In the genomic region with DNA sequence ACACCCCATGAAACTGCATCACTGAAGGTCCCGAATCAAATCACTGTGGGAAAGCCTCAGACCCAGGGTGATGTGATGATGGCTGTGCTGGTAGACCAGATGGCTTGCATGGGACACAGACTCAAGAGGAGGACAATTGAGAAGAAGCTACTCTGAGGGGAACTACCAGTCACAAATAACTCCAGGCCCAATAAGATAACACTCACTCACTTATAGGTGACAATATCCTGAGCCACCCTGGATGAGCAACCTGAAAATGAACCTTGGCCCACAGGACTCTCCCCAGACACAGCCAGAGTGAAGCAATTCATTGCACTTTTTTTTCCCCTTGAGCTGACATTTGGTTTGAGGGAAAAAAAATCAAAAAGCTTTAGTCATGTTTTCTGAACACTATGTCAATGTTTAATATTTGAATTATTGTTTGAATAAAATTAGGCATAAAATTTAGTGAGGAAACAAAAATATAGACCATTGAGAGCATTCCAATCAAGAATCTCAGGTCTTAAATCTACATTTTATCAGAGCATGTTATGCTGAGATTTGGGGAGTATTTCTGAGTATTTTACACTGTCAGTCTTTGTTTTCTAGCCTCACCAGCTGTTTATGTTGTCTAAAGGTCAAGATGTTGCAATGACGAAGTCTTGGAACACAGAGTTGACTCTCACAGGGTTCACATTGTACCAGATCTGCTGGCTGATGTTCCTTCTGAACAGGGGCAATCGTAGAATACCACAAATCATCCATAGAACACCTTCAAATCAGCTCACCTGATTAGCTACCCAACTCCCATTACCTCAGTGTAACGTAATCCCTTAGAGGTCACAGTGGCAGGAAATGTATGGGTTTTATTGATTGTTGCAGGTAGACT, we compare ENCODE assay signal across 17 mouse cellular contexts.
DNase-seq lines count a peak whose midpoint lies in the region; ATAC-seq and TF ChIP-seq lines count a peak whose summit lies in the region.
"Had no signal": no experiment of that assay in that cellular context is flagged by ENCODE, and none has a peak within 500 bp of the region (broad histone marks: within the 10 kb centered on the region; RNA-seq: fewer than 3 reads in every experiment).

No protein-coding gene starts in this region.

- peak; percentile 84 for TF ChIP-seq EP300 in lung, postnatal 0 days (IDR thresholded peaks at IDR 0.05)

- peaks cover 7% of the 10 kb centered on the region for H3K4me1 ChIP-seq in kidney, embryonic 15.5 days
- H3K4me1 ChIP-seq in lung, postnatal 0 days (ENCODE audit: insufficient read depth, low read depth, low read length), result no peaks in the 10 kb centered on the region
- H3K4me1 ChIP-seq in small intestine, adult 2 months (ENCODE audit: control insufficient read depth, insufficient read depth, insufficient read length, low read length), result peaks cover 2% of the 10 kb centered on the region; the same call in 1 of the 2 replicates
- H3K4me1 ChIP-seq: forebrain, embryonic 15.5 days; midbrain, embryonic 10.5 days; neural tube, embryonic 13.5 days had no signal

- ATAC-seq in kidney, embryonic 15.5 days (replicated peaks; ENCODE audit: low FRiP score), result no peak
- peak; percentile 47 for ATAC-seq in lung, postnatal 0 days
- ATAC-seq: forebrain, embryonic 15.5 days had no signal

- peak; percentile 56 for DNase-seq in adrenal gland, adult 2 months
- no peak for DNase-seq in adrenal gland, postnatal 25 days
- DNase-seq in kidney, postnatal 25 days, result no peak
- DNase-seq in lung, postnatal 0 days (ENCODE audit: low spot score), result peak; percentile 78
- no peak for DNase-seq in lung, postnatal 4 days
- DNase-seq in cerebellum, postnatal 36 days, result no peak
- DNase-seq: cerebellum, postnatal 14 days; layer of hippocampus, adult 9-11 months; thymus, postnatal 25 days had no signal

- peak overlapping the region; percentile 52; the same call in 1 of the 2 replicates for H3K27ac ChIP-seq in kidney, embryonic 15.5 days
- peak overlapping the region; percentile 66 for H3K27ac ChIP-seq in lung, postnatal 0 days (ENCODE audit: low read length)
- peak overlapping the region; percentile 29; the same call in 1 of the 2 replicates for H3K27ac ChIP-seq in small intestine, adult 2 months (ENCODE audit: insufficient read depth, low read depth, low read length)
- H3K27ac ChIP-seq: forebrain, embryonic 15.5 days; limb, embryonic 13.5 days; midbrain, embryonic 10.5 days; neural tube, embryonic 13.5 days had no signal

- no peak for TF ChIP-seq POLR2A in small intestine, adult 2 months (IDR thresholded peaks at IDR 0.05; ENCODE audit: low read depth, low read length)

- no peak for TF ChIP-seq CTCF in lung, postnatal 0 days (IDR thresholded peaks at IDR 0.05)
- no peak for TF ChIP-seq CTCF in small intestine, adult 2 months (IDR thresholded peaks at IDR 0.05; ENCODE audit: extremely low read depth, insufficient read length, insufficient replicate concordance, low read depth, low read length)

- no peaks in the 10 kb centered on the region for H3K36me3 ChIP-seq in kidney, embryonic 15.5 days
- no peaks in the 10 kb centered on the region for H3K36me3 ChIP-seq in lung, postnatal 0 days (ENCODE audit: insufficient read depth, low read length)
- no peaks in the 10 kb centered on the region for H3K36me3 ChIP-seq in small intestine, adult 2 months (ENCODE audit: control insufficient read depth, insufficient read depth, low read length)
- H3K36me3 ChIP-seq: forebrain, embryonic 15.5 days; limb, embryonic 13.5 days; midbrain, embryonic 10.5 days; neural tube, embryonic 13.5 days had no signal

- H3K9me3 ChIP-seq in kidney, embryonic 15.5 days (replicated peaks), result no peaks in the 10 kb centered on the region
- no peaks in the 10 kb centered on the region for H3K9me3 ChIP-seq in lung, postnatal 0 days (ENCODE audit: low read length)
- H3K9me3 ChIP-seq: forebrain, embryonic 15.5 days; midbrain, embryonic 10.5 days; neural tube, embryonic 13.5 days had no signal

- no peaks in the 10 kb centered on the region for H3K27me3 ChIP-seq in kidney, embryonic 15.5 days
- no peaks in the 10 kb centered on the region for H3K27me3 ChIP-seq in lung, postnatal 0 days (replicated peaks; ENCODE audit: insufficient read depth, low read length)
- no peaks in the 10 kb centered on the region for H3K27me3 ChIP-seq in small intestine, adult 2 months (ENCODE audit: control insufficient read depth, insufficient read depth, low read length)
- H3K27me3 ChIP-seq: CH12.LX; forebrain, embryonic 15.5 days; limb, embryonic 13.5 days; neural tube, embryonic 13.5 days had no signal

- 79% methylated on average over 4 of the region's 4 CpGs for WGBS in kidney, embryonic 15.5 days
- 62% methylated on average over 4 of the region's 4 CpGs for WGBS in lung, postnatal 0 days
- 48% methylated on average over 4 of the region's 4 CpGs for whole genome bisulfite sequencing in small intestine, adult 2 months

- H3K9ac ChIP-seq in kidney, embryonic 15.5 days, result no peak overlapping the region
- H3K9ac ChIP-seq in lung, postnatal 0 days (replicated peaks; ENCODE audit: low read depth), result no peak overlapping the region
- H3K9ac ChIP-seq: forebrain, embryonic 15.5 days; limb, embryonic 13.5 days; neural tube, embryonic 13.5 days had no signal

- H3K4me3 ChIP-seq in kidney, embryonic 15.5 days (replicated peaks), result no peak overlapping the region
- H3K4me3 ChIP-seq in lung, postnatal 0 days (ENCODE audit: low read depth, low read length), result no peak overlapping the region
- no peak overlapping the region for H3K4me3 ChIP-seq in small intestine, adult 2 months (ENCODE audit: low read depth, low read length)
- H3K4me3 ChIP-seq: erythroblast, embryonic 14.5 days; forebrain, embryonic 15.5 days; limb, embryonic 13.5 days; midbrain, embryonic 10.5 days; neural tube, embryonic 13.5 days had no signal

- H3K4me2 ChIP-seq in kidney, embryonic 15.5 days, result no peak overlapping the region
- no peak overlapping the region for H3K4me2 ChIP-seq in lung, postnatal 0 days (replicated peaks; ENCODE audit: low read depth, low read length)
- H3K4me2 ChIP-seq: forebrain, embryonic 15.5 days; limb, embryonic 13.5 days; neural tube, embryonic 13.5 days had no signal

Comparison
In these comparisons a context has a peak if more than half of its experiments do, and no peak if none do; other contexts are left out.
1. DNase-seq: peak in adrenal gland, adult 2 months (single experiment) and lung, postnatal 0 days (single experiment); none in adrenal gland, postnatal 25 days (single experiment), kidney, postnatal 25 days (0 of 2), lung, postnatal 4 days (0 of 2) and cerebellum, postnatal 36 days (0 of 2).
2. Peak in every context shown above with its lines, with median percentiles within 50 percentile points of each other: H3K27ac ChIP-seq.